Mouse (Mus musculus): ENCODE results near the gene Fam124a. TPM values are rescaled to one million over a fixed set of nuclear protein-coding genes. Genes with fewer than 3 reads are reported as not detected.
A peak's percentile ranks its signal among the peaks of the same experiment; 100 is the strongest.
"Not testable (repeated sequence)": the region's sequence is repeated elsewhere in the genome, so short reads cannot be mapped to it uniquely, and the experiment has no call there.

Fam124a gene
- total RNA-seq (2022) = 1 to 10 TPM; 1.3 to 3.3 (median 1.8) TPM

- DNase-seq = peak; percentile 47
These were observed at the start of gene Fam124a for GRCm38 (mm10) chr14:62555309-62555829. Gene Fam124a, plus strand, starts transcription at chr14:62555737.

- no peak for DNase-seq
These were observed 49.3 kb upstream of the Fam124a start for GRCm38 (mm10) chr14:62506261-62506660.

- DNase-seq = no peak
These were observed 46.2 kb upstream of the Fam124a start for GRCm38 (mm10) chr14:62509350-62509749.

- no peak for DNase-seq
These were observed 42.7 kb upstream of the Fam124a start for GRCm38 (mm10) chr14:62512845-62513244.

GRCm38 (mm10) chr14:62530951-62531350, 24.6 kb upstream of the Fam124a start:
- DNase-seq = no peak

- DNase-seq = no peak
These were observed 19.4 kb upstream of the Fam124a start for GRCm38 (mm10) chr14:62536127-62536526.

- no peak for DNase-seq
These were observed 18.5 kb upstream of the Fam124a start for GRCm38 (mm10) chr14:62536988-62537387.

- no peak for DNase-seq
These were observed 15.7 kb upstream of the Fam124a start for GRCm38 (mm10) chr14:62539834-62540233.

GRCm38 (mm10) chr14:62541751-62542150, 13.8 kb upstream of the Fam124a start:
- no peak for DNase-seq

- no peak for DNase-seq
These were observed 9.2 kb upstream of the Fam124a start for GRCm38 (mm10) chr14:62546296-62546695.

- no peak for DNase-seq
These were observed 8.8 kb upstream of the Fam124a start for GRCm38 (mm10) chr14:62546746-62547145.

- DNase-seq = no peak
These were observed 5.4 kb upstream of the Fam124a start for GRCm38 (mm10) chr14:62550121-62550520.

GRCm38 (mm10) chr14:62552771-62553170, 2.8 kb upstream of the Fam124a start:
- DNase-seq = no peak

GRCm38 (mm10) chr14:62553786-62554185, 1.8 kb upstream of the Fam124a start:
- DNase-seq = no peak

GRCm38 (mm10) chr14:62555840-62556810, 588 bp downstream of the Fam124a start:
- DNase-seq = no peak

GRCm38 (mm10) chr14:62557111-62557510, 1.6 kb downstream of the Fam124a start:
- no peak for DNase-seq

GRCm38 (mm10) chr14:62561875-62562748, 6.6 kb downstream of the Fam124a start:
- no peak for DNase-seq

- no peak for DNase-seq
These were observed 8.1 kb downstream of the Fam124a start for GRCm38 (mm10) chr14:62563679-62564078.

- not testable (repeated sequence) for DNase-seq
These were observed 11.3 kb downstream of the Fam124a start, which contains the start of gene Gm4131 for GRCm38 (mm10) chr14:62566821-62567220. Gene Gm4131, minus strand, starts transcription at chr14:62566921.

GRCm38 (mm10) chr14:62569463-62569862, 13.9 kb downstream of the Fam124a start:
- no peak for DNase-seq

- DNase-seq = no peak
These were observed 14.8 kb downstream of the Fam124a start for GRCm38 (mm10) chr14:62570299-62570698.

GRCm38 (mm10) chr14:62573454-62573853, 17.9 kb downstream of the Fam124a start:
- no peak for DNase-seq

GRCm38 (mm10) chr14:62574906-62575305, 19.4 kb downstream of the Fam124a start:
- no peak for DNase-seq
